Mouse (Mus musculus): ENCODE measurements around the gene Sh3kbp1.

- TF ChIP-seq CTCF (IDR thresholded peaks at IDR 0.05; ENCODE audit: borderline replicate concordance, insufficient read depth, low read depth, low read length) (no peak), POLR2A (IDR thresholded peaks at IDR 0.05; ENCODE audit: borderline replicate concordance, insufficient read depth, low read length) (no peak)
Measured at GRCm38 (mm10) chrX:159733948-159734347, 106.9 kb downstream of the Sh3kbp1 start.

Data from cerebellum, adult 2 months (tissue).